In genomic region chrY:10708226-10708625, GRCm38 (mm10) we compare ENCODE assay signal across 29 mouse cellular contexts. TPM values are rescaled to one million over a fixed set of nuclear protein-coding genes. Genes with fewer than 3 reads are reported as not detected.
DNase-seq lines count a peak whose midpoint lies in the region; ATAC-seq and TF ChIP-seq lines count a peak whose summit lies in the region.
"Not testable (repeated sequence)": the region's sequence is repeated elsewhere in the genome, so short reads cannot be mapped to it uniquely, and the experiment has no call there.
"Had no signal": no experiment of that assay in that cellular context is flagged by ENCODE, and none has a peak within 500 bp of the region (broad histone marks: within the 10 kb centered on the region; RNA-seq: fewer than 3 reads in every experiment).

No protein-coding gene starts in this region.

- WGBS in liver, postnatal 0 days (ENCODE audit: insufficient replicate concordance), result 79% methylated on average over 10 of the region's 16 CpGs

- TF ChIP-seq CTCF in liver, postnatal 0 days (IDR thresholded peaks at IDR 0.05; ENCODE audit: low read depth), result not testable (repeated sequence)

- not testable (repeated sequence) for H3K9me3 ChIP-seq in liver, postnatal 0 days (ENCODE audit: low read length)

- not testable (repeated sequence) for H3K4me1 ChIP-seq in liver, postnatal 0 days (ENCODE audit: insufficient read depth)

- not testable (repeated sequence) for H3K4me3 ChIP-seq in liver, postnatal 0 days (ENCODE audit: low read depth, low read length)

- H3K36me3 ChIP-seq in liver, postnatal 0 days (replicated peaks; ENCODE audit: insufficient read depth, low read length), result not testable (repeated sequence)

- not testable (repeated sequence) for TF ChIP-seq EP300 in liver, postnatal 0 days (IDR thresholded peaks at IDR 0.05; ENCODE audit: low read depth)

- ATAC-seq in liver, postnatal 0 days, result not testable (repeated sequence)

- not testable (repeated sequence) for H3K27ac ChIP-seq in liver, postnatal 0 days (ENCODE audit: low read depth)

- not testable (repeated sequence) for H3K27me3 ChIP-seq in liver, postnatal 0 days (ENCODE audit: insufficient read depth, low read length)

- H3K9ac ChIP-seq in liver, postnatal 0 days (replicated peaks), result not testable (repeated sequence)

- peak; percentile 0 for DNase-seq in 416B (ENCODE audit: low read depth)
- DNase-seq in adrenal gland, adult (ENCODE audit: inconsistent age in 2 of 2, low spot score in 1 of 2), result peak; percentile 8 to 18
- peak; percentile 1 for DNase-seq in cerebellum, adult 9-10 months
- DNase-seq in gastrocnemius, postnatal 25 days, result peak; percentile 4
- DNase-seq in heart, postnatal 4 days, result peak; percentile 3
- peak; percentile 2 for DNase-seq in liver, postnatal 0 days
- DNase-seq in ovary, postnatal 36 days (ENCODE audit: low spot score), result peak; percentile 2
- DNase-seq in thymus, postnatal 14 days, result peak; percentile 4

- H3K4me2 ChIP-seq in liver, postnatal 0 days (ENCODE audit: low read depth, low read length), result not testable (repeated sequence)

RNA-seq across cellular contexts. Expression of gene Gm20777, which starts 44.0 kb away (rescaled TPM):
- total RNA-seq in gastrocnemius, postnatal 25 days (2021), result not detected
- not detected for total RNA-seq in heart, postnatal 4 days (2021)
- polyA plus RNA-seq in liver, postnatal 0 days (2015; fragmentation: Nextera tagmentation; extraction: Ambion mirVana), result not detected in 2 replicates
- total RNA-seq: adrenal gland, postnatal 36 days; ES-E14; gastrocnemius, adult 18-20 months; granulocyte monocyte progenitor cell, adult 5-6 weeks; heart, postnatal 36 days; layer of hippocampus, adult 2 months; layer of hippocampus, postnatal 25 days; liver, adult 2 months; neutrophil, adult 5-6 weeks had no signal
- polyA plus RNA-seq: activated CD4-positive, CD25-positive, alpha-beta regulatory T cell, adult 4 months; CD4-positive, CD25-positive, alpha-beta regulatory T cell, adult 4 months; embryonic facial prominence, embryonic 12.5 days; forebrain, embryonic 13.5 days; heart, embryonic 14.5 days; hindbrain, embryonic 14.5 days; inflammation-experienced regulatory T-cells, adult 6 months; limb, embryonic 11.5 days; liver, adult 2 months; liver, embryonic 16.5 days; lung, postnatal 0 days; midbrain, embryonic 12.5 days; Patski had no signal
